Mouse (Mus musculus): Measurements from ENCODE around the gene Bhlhe40.

DNA sequence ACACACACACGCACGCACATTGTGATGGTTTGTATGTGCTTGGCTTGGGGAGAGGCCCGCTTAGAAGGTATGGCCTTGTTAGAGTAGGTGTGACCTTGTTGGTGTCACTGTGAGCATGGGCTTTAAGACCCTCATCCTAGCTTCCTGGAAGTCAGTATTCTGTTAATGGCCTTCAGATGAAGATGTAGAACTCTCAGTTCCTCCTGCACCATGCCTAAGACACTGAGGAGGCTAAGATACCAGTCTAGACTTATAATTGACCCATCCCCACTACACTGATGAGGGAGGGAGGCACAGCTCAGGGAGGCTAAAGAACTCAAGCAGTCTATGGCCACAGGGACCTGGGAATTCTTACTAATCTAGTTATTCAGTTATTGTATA, 36.4 kb downstream of the Bhlhe40 start:
- TF ChIP-seq POLR2A (IDR thresholded peaks at IDR 0.05; ENCODE audit: borderline replicate concordance, low read depth, low read length) (no peak), CTCF (IDR thresholded peaks at IDR 0.05; ENCODE audit: low read depth, low read length) (no peak)

Measured in bone marrow macrophage, adult 2 months (primary cell).